Mouse (Mus musculus): ENCODE results near the gene Fchsd2. TPM values are rescaled to one million over a fixed set of nuclear protein-coding genes. Genes with fewer than 3 reads are reported as not detected.

Fchsd2 gene
- total and polyA plus RNA-seq, 2 experiments, result 8.9 to 43.0 TPM

- H3K27me3 ChIP-seq (ENCODE audit: control insufficient read depth, insufficient read depth, low read length), result no peaks in the 10 kb centered on the region
- 60% methylated on average over 2 of the region's 2 CpGs for WGBS
- TF ChIP-seq CTCF (IDR thresholded peaks at IDR 0.05; ENCODE audit: low read depth, low read length), result no peak
- TF ChIP-seq POLR2A (IDR thresholded peaks at IDR 0.05; ENCODE audit: extremely low read depth, insufficient read depth, low read length), result no peak
- H3K4me3 ChIP-seq (ENCODE audit: insufficient read depth, low read depth, low read length), result no peak overlapping the region
- peaks cover 39% of the 10 kb centered on the region for H3K4me1 ChIP-seq (ENCODE audit: control insufficient read depth, insufficient read depth, low read length)
- peak overlapping the region; percentile 75 for H3K27ac ChIP-seq (replicated peaks; ENCODE audit: insufficient read depth, low read depth, low read length)
- H3K9ac ChIP-seq (ENCODE audit: low read depth, low read length), result no peak overlapping the region
- DNase-seq (ENCODE audit: extremely low read depth, low read depth, low spot score), result peak; percentile 73
- H3K79me2 ChIP-seq (ENCODE audit: control insufficient read depth, insufficient read depth, low read length), result no peaks in the 10 kb centered on the region
- H3K36me3 ChIP-seq (ENCODE audit: control insufficient read depth, insufficient read depth, low read length), result no peaks in the 10 kb centered on the region
Measured at GRCm38 (mm10) chr7:101067521-101067920, 25.1 kb upstream of the Fchsd2 start.

- H3K4me3 ChIP-seq (ENCODE audit: insufficient read depth, low read depth, low read length), result no peak overlapping the region
- no peaks in the 10 kb centered on the region for H3K36me3 ChIP-seq (ENCODE audit: control insufficient read depth, insufficient read depth, low read length)
- H3K4me1 ChIP-seq (ENCODE audit: control insufficient read depth, insufficient read depth, low read length), result peaks cover 29% of the 10 kb centered on the region
- no peaks in the 10 kb centered on the region for H3K79me2 ChIP-seq (ENCODE audit: control insufficient read depth, insufficient read depth, low read length)
- 77% methylated on average over 6 of the region's 6 CpGs for WGBS
- DNase-seq (ENCODE audit: extremely low read depth, low read depth, low spot score), result no peak
- no peak for TF ChIP-seq CTCF (IDR thresholded peaks at IDR 0.05; ENCODE audit: low read depth, low read length)
- TF ChIP-seq POLR2A (IDR thresholded peaks at IDR 0.05; ENCODE audit: extremely low read depth, insufficient read depth, low read length), result no peak
- no peak overlapping the region for H3K9ac ChIP-seq (ENCODE audit: low read depth, low read length)
- H3K27me3 ChIP-seq (ENCODE audit: control insufficient read depth, insufficient read depth, low read length), result no peaks in the 10 kb centered on the region
- no peak overlapping the region for H3K27ac ChIP-seq (replicated peaks; ENCODE audit: insufficient read depth, low read depth, low read length)
Measured at GRCm38 (mm10) chr7:101069271-101069670, 23.4 kb upstream of the Fchsd2 start.

GRCm38 (mm10) chr7:101070406-101070805 is 22.3 kb upstream of the Fchsd2 start:
- no peaks in the 10 kb centered on the region for H3K36me3 ChIP-seq (ENCODE audit: control insufficient read depth, insufficient read depth, low read length)
- TF ChIP-seq POLR2A (IDR thresholded peaks at IDR 0.05; ENCODE audit: extremely low read depth, insufficient read depth, low read length), result no peak
- no peak for TF ChIP-seq CTCF (IDR thresholded peaks at IDR 0.05; ENCODE audit: low read depth, low read length)
- WGBS, result 78% methylated on average over 4 of the region's 4 CpGs
- peaks cover 25% of the 10 kb centered on the region for H3K4me1 ChIP-seq (ENCODE audit: control insufficient read depth, insufficient read depth, low read length)
- H3K27ac ChIP-seq (replicated peaks; ENCODE audit: insufficient read depth, low read depth, low read length), result no peak overlapping the region
- H3K4me3 ChIP-seq (ENCODE audit: insufficient read depth, low read depth, low read length), result no peak overlapping the region
- DNase-seq (ENCODE audit: extremely low read depth, low read depth, low spot score), result no peak
- no peak overlapping the region for H3K9ac ChIP-seq (ENCODE audit: low read depth, low read length)
- H3K79me2 ChIP-seq (ENCODE audit: control insufficient read depth, insufficient read depth, low read length), result no peaks in the 10 kb centered on the region
- no peaks in the 10 kb centered on the region for H3K27me3 ChIP-seq (ENCODE audit: control insufficient read depth, insufficient read depth, low read length)

GRCm38 (mm10) chr7:101071020-101071419 is 21.6 kb upstream of the Fchsd2 start:
- peaks cover 19% of the 10 kb centered on the region for H3K4me1 ChIP-seq (ENCODE audit: control insufficient read depth, insufficient read depth, low read length)
- H3K27ac ChIP-seq (replicated peaks; ENCODE audit: insufficient read depth, low read depth, low read length), result no peak overlapping the region
- no peak for DNase-seq (ENCODE audit: extremely low read depth, low read depth, low spot score)
- WGBS, result 83% methylated on average over 6 of the region's 6 CpGs
- H3K79me2 ChIP-seq (ENCODE audit: control insufficient read depth, insufficient read depth, low read length), result no peaks in the 10 kb centered on the region
- no peaks in the 10 kb centered on the region for H3K36me3 ChIP-seq (ENCODE audit: control insufficient read depth, insufficient read depth, low read length)
- no peaks in the 10 kb centered on the region for H3K27me3 ChIP-seq (ENCODE audit: control insufficient read depth, insufficient read depth, low read length)
- TF ChIP-seq POLR2A (IDR thresholded peaks at IDR 0.05; ENCODE audit: extremely low read depth, insufficient read depth, low read length), result no peak
- no peak for TF ChIP-seq CTCF (IDR thresholded peaks at IDR 0.05; ENCODE audit: low read depth, low read length)
- H3K4me3 ChIP-seq (ENCODE audit: insufficient read depth, low read depth, low read length), result no peak overlapping the region
- H3K9ac ChIP-seq (ENCODE audit: low read depth, low read length), result no peak overlapping the region

GRCm38 (mm10) chr7:101072123-101072740 is 20.4 kb upstream of the Fchsd2 start:
- Histone ChIP-seq H3K4me3 (ENCODE audit: insufficient read depth, low read depth, low read length) (no peak overlapping the region), H3K27me3 (ENCODE audit: control insufficient read depth, insufficient read depth, low read length) (no peaks in the 10 kb centered on the region), H3K27ac (replicated peaks; ENCODE audit: insufficient read depth, low read depth, low read length) (no peak overlapping the region), H3K36me3 (ENCODE audit: control insufficient read depth, insufficient read depth, low read length) (no peaks in the 10 kb centered on the region), H3K4me1 (ENCODE audit: control insufficient read depth, insufficient read depth, low read length) (peaks cover 9% of the 10 kb centered on the region), H3K79me2 (ENCODE audit: control insufficient read depth, insufficient read depth, low read length) (no peaks in the 10 kb centered on the region), H3K9ac (ENCODE audit: low read depth, low read length) (no peak overlapping the region)
- TF ChIP-seq CTCF (IDR thresholded peaks at IDR 0.05; ENCODE audit: low read depth, low read length), result no peak
- no peak for TF ChIP-seq POLR2A (IDR thresholded peaks at IDR 0.05; ENCODE audit: extremely low read depth, insufficient read depth, low read length)
- 86% methylated on average over 12 of the region's 12 CpGs for WGBS
- no peak for DNase-seq (ENCODE audit: extremely low read depth, low read depth, low spot score)

- H3K4me1 ChIP-seq (ENCODE audit: control insufficient read depth, insufficient read depth, low read length), result 0 out of 2 replicates have a peak, but pooled peaks cover 4% of the 10 kb centered on the region
- no peak overlapping the region for H3K9ac ChIP-seq (ENCODE audit: low read depth, low read length)
- no peak for TF ChIP-seq CTCF (IDR thresholded peaks at IDR 0.05; ENCODE audit: low read depth, low read length)
- TF ChIP-seq POLR2A (IDR thresholded peaks at IDR 0.05; ENCODE audit: extremely low read depth, insufficient read depth, low read length), result no peak
- H3K4me3 ChIP-seq (ENCODE audit: insufficient read depth, low read depth, low read length), result no peak overlapping the region
- no peaks in the 10 kb centered on the region for H3K36me3 ChIP-seq (ENCODE audit: control insufficient read depth, insufficient read depth, low read length)
- no peaks in the 10 kb centered on the region for H3K27me3 ChIP-seq (ENCODE audit: control insufficient read depth, insufficient read depth, low read length)
- peak overlapping the region; percentile 26 for H3K27ac ChIP-seq (replicated peaks; ENCODE audit: insufficient read depth, low read depth, low read length)
- no peak for DNase-seq (ENCODE audit: extremely low read depth, low read depth, low spot score)
- H3K79me2 ChIP-seq (ENCODE audit: control insufficient read depth, insufficient read depth, low read length), result no peaks in the 10 kb centered on the region
- WGBS, result 76% methylated on average over 8 of the region's 8 CpGs
Measured at GRCm38 (mm10) chr7:101074170-101074767, 18.4 kb upstream of the Fchsd2 start.
